Mouse (Mus musculus) central nervous system, embryonic 14 days (tissue): ENCODE measurements around the gene Vmn1r218. TPM values are rescaled to one million over a fixed set of nuclear protein-coding genes. Genes with fewer than 3 reads are reported as not detected.

Source experiments
- polyA plus RNA-seq: library from polyadenylated mRNA; depleted of rRNA; stranded (reverse); fragments of >200 nt; gene quantifications from 2 replicates; pipeline ENCODE4 v1.2.3, GENCODE M21; 2012; rRNA removed

Vmn1r218 gene
- polyA plus RNA-seq: not detected in 2 replicates

GRCm38 (mm10) chr13:23133099-23133498 is at the start of gene Vmn1r218:
TSS of gene Vmn1r218 (plus strand) at chr13:23133155.

GRCm38 (mm10) chr13:23118126-23118525 is 14.8 kb upstream of the Vmn1r218 start, which contains the start of gene Vmn1r217:
TSS of gene Vmn1r217 (minus strand) at chr13:23118226.

GRCm38 (mm10) chr13:23159012-23159411 is 26.1 kb downstream of the Vmn1r218 start, which contains the start of gene Vmn1r219:
TSS of gene Vmn1r219 (plus strand) at chr13:23159312.

GRCm38 (mm10) chr13:23187875-23188274 is 54.9 kb downstream of the Vmn1r218 start, which contains the start of gene Vmn1r220:
TSS of gene Vmn1r220 (minus strand) at chr13:23187975.

Other genes with a start within 250 kb of the Vmn1r218 start
- gene Vmn1r212, start 248.9 kb upstream of the Vmn1r218 start, polyA plus RNA-seq: not detected in 2 replicates
- not detected in 2 replicates for gene Vmn1r213, start 125.5 kb upstream of the Vmn1r218 start, polyA plus RNA-seq
- gene Vmn1r214, start 102.7 kb upstream of the Vmn1r218 start, polyA plus RNA-seq: not detected in 2 replicates
- not detected in 2 replicates for gene Vmn1r215, start 65.1 kb upstream of the Vmn1r218 start, polyA plus RNA-seq
- not detected in 2 replicates for gene Vmn1r217, start 14.9 kb upstream of the Vmn1r218 start, polyA plus RNA-seq
- not detected in 2 replicates for gene Vmn1r219, start 26.2 kb downstream of the Vmn1r218 start, polyA plus RNA-seq
- gene Vmn1r220, start 54.8 kb downstream of the Vmn1r218 start, polyA plus RNA-seq: not detected in 2 replicates
- gene Vmn1r221, start 81.0 kb downstream of the Vmn1r218 start, polyA plus RNA-seq: not detected in 2 replicates
- not detected in 2 replicates for gene Vmn1r222, start 102.8 kb downstream of the Vmn1r218 start, polyA plus RNA-seq
- not detected in 2 replicates for gene Vmn1r223, start 114.0 kb downstream of the Vmn1r218 start, polyA plus RNA-seq
- 22.2 and 24.3 TPM in 2 replicates for gene Zfp322a, start 236.1 kb downstream of the Vmn1r218 start, polyA plus RNA-seq